Mouse (Mus musculus) retina, postnatal 7 days (tissue): ENCODE data around the gene Olfr467.
"Not testable (repeated sequence)": the region's sequence is repeated elsewhere in the genome, so short reads cannot be mapped to it uniquely, and the experiment has no call there.

Experiments used
- DNase-seq: peaks from one replicate; pipeline ENCODE4 v3.0.0-alpha.2; 2012; ENCODE audit warnings: low read depth, low spot score

The Olfr467 gene

GRCm38 (mm10) chr7:107811963-107812362, at the start of gene Olfr467:
TSS of gene Olfr467 (plus strand) at chr7:107812263.
- no peak for DNase-seq

GRCm38 (mm10) chr7:107770812-107771211, 41.3 kb upstream of the Olfr467 start:
- no peak for DNase-seq

- DNase-seq, result no peak
Measured at GRCm38 (mm10) chr7:107778216-107778615, 33.8 kb upstream of the Olfr467 start.

GRCm38 (mm10) chr7:107779611-107780010, 32.5 kb upstream of the Olfr467 start:
- no peak for DNase-seq

- peak; percentile 17 for DNase-seq
Measured at GRCm38 (mm10) chr7:107787977-107788620, 24.0 kb upstream of the Olfr467 start.

- DNase-seq, result no peak
Measured at GRCm38 (mm10) chr7:107796500-107796899, 15.6 kb upstream of the Olfr467 start.

GRCm38 (mm10) chr7:107801108-107801507, 11.0 kb upstream of the Olfr467 start, which contains the start of gene Ovch2:
TSS of gene Ovch2 (minus strand) at chr7:107801208.
- DNase-seq, result no peak

- DNase-seq, result no peak
Measured at GRCm38 (mm10) chr7:107802138-107802537, 9.9 kb upstream of the Olfr467 start.

GRCm38 (mm10) chr7:107819442-107819841, 7.4 kb downstream of the Olfr467 start:
- no peak for DNase-seq

GRCm38 (mm10) chr7:107823867-107824266, 11.8 kb downstream of the Olfr467 start:
- not testable (repeated sequence) for DNase-seq

GRCm38 (mm10) chr7:107825441-107825840, 13.4 kb downstream of the Olfr467 start, which contains the start of gene Olfr469:
TSS of gene Olfr469 (minus strand) at chr7:107825541.
- not testable (repeated sequence) for DNase-seq

GRCm38 (mm10) chr7:107841719-107842118, 29.7 kb downstream of the Olfr467 start:
- no peak for DNase-seq

- not testable (repeated sequence) for DNase-seq
Measured at GRCm38 (mm10) chr7:107847390-107847789, 35.3 kb downstream of the Olfr467 start, which contains the start of gene Olfr470. TSS of gene Olfr470 (minus strand) at chr7:107847490.
